Mouse (Mus musculus): ENCODE data around the gene Fgf4.

GRCm38 (mm10) chr7:144878401-144878800 lies 31.2 kb downstream of the Fgf4 start:
- TF ChIP-seq TAL1 (IDR thresholded peaks at IDR 0.05; ENCODE audit: low read length) (no peak), RCOR1 (IDR thresholded peaks at IDR 0.05; ENCODE audit: low read depth, low read length) (no peak), ZKSCAN1 (IDR thresholded peaks at IDR 0.05; ENCODE audit: low read depth, low read length) (no peak), CTCF (IDR thresholded peaks at IDR 0.05 in 2 of 3, conservative IDR thresholded peaks at IDR 0.05 in 1 of 3; ENCODE audit: control insufficient read depth in 1 of 3, insufficient read depth in 1 of 3, low read depth in 2 of 3, low read length in 3 of 3, poor library complexity in 1 of 3, severe bottlenecking in 1 of 3) (no peak)
